Mouse (Mus musculus) MEL (cell line): ENCODE measurements around the gene Fcrl6. TPM values are rescaled to one million over a fixed set of nuclear protein-coding genes. Genes with fewer than 3 reads are reported as not detected.
A peak's percentile ranks its signal among the peaks of the same experiment; 100 is the strongest.

Experiments used
- DNase-seq: peaks from one replicate; pipeline ENCODE4 v3.0.0; 2011; ENCODE audit warnings: low read depth, low spot score
- H3K27ac ChIP-seq: 2 replicates; pipeline ENCODE4 v1.5.1; 2012; ENCODE audit warnings: low read depth, mild to moderate bottlenecking, control low read depth, low read length, moderate library complexity; ENCODE audit not compliant: control insufficient read depth
- H3K27me3 ChIP-seq, 2 experiments: fragments of 150-350 bp in 1 of 2; sonication (generic) in 1 of 2; 2 replicates each; pipeline ENCODE4 v1.6.1; 2012; ENCODE audit warnings: low read length in 2 of 2, mild to moderate bottlenecking in 2 of 2, improper control_type of control experiment in 1 of 2, moderate library complexity in 1 of 2; ENCODE audit not compliant: insufficient read depth in 2 of 2, control insufficient read depth in 1 of 2
- H3K36me3 ChIP-seq, 2 experiments: 2 replicates each; pipeline ENCODE4 v1.6.1; 2012 to 2014; ENCODE audit warnings: low read length in 2 of 2, improper control_type of control experiment in 1 of 2, inconsistent platforms in 1 of 2, mild to moderate bottlenecking in 1 of 2; ENCODE audit not compliant: insufficient read depth in 2 of 2, control insufficient read depth in 1 of 2
- H3K4me1 ChIP-seq, 2 experiments: fragments of 150-350 bp in 1 of 2; sonication (generic) in 1 of 2; 2 replicates each; pipeline ENCODE4 v1.6.1; 2012; ENCODE audit warnings: low read length in 2 of 2, improper control_type of control experiment in 1 of 2, mild to moderate bottlenecking in 1 of 2; ENCODE audit not compliant: insufficient read depth in 2 of 2, control insufficient read depth in 1 of 2
- H3K4me3 ChIP-seq, 2 experiments: fragments of 150-350 bp in 1 of 2; sonication (generic) in 1 of 2; 2 replicates each; pipeline ENCODE4 v1.5.1; 2012; ENCODE audit warnings: low read depth in 2 of 2, low read length in 2 of 2, mild to moderate bottlenecking in 2 of 2, moderate library complexity in 2 of 2, control low read depth in 1 of 2, improper control_type of control experiment in 1 of 2; ENCODE audit not compliant: control insufficient read depth in 1 of 2, insufficient read depth in 1 of 2
- H3K79me2 ChIP-seq: 2 replicates; pipeline ENCODE4 v1.6.1; 2012; ENCODE audit warnings: mild to moderate bottlenecking, low read length, moderate library complexity; ENCODE audit not compliant: control insufficient read depth, poor library complexity, insufficient read depth
- H3K9ac ChIP-seq: 2 replicates; pipeline ENCODE4 v1.6.1; 2012; ENCODE audit warnings: low read depth, mild to moderate bottlenecking, control low read depth, low read length, moderate library complexity; ENCODE audit not compliant: control insufficient read depth, poor library complexity, severe bottlenecking
- H3K9me3 ChIP-seq: fragments of 150-350 bp; sonication (generic); replicated peaks from 2 replicates; pipeline ENCODE4 v1.6.1; 2012; ENCODE audit warnings: mild to moderate bottlenecking, low read length, improper control_type of control experiment, moderate library complexity; ENCODE audit not compliant: insufficient read depth
- BHLHE40 ChIP-seq: IDR thresholded peaks from 2 replicates; pipeline ENCODE4 v1.6.1; 2012; ENCODE audit warnings: low read depth, mild to moderate bottlenecking, inconsistent platforms, low read length, improper control_type of control experiment, borderline replicate concordance
- CHD2 ChIP-seq: IDR thresholded peaks from 2 replicates; pipeline ENCODE4 v1.6.1; 2011; ENCODE audit warnings: low read length, improper control_type of control experiment
- CTCF ChIP-seq, 3 experiments: IDR thresholded peaks in 2 of 3; conservative IDR thresholded peaks in 1 of 3; 2 replicates each; pipeline ENCODE4 v1.5.1; 2011 to 2012; ENCODE audit warnings: low read length in 3 of 3, low read depth in 2 of 3, mild to moderate bottlenecking in 2 of 3, improper control_type of control experiment in 1 of 3, inconsistent platforms in 1 of 3, mixed read lengths in 1 of 3, moderate library complexity in 1 of 3; ENCODE audit not compliant: control insufficient read depth in 1 of 3, insufficient read depth in 1 of 3, poor library complexity in 1 of 3, severe bottlenecking in 1 of 3
- ELF1 ChIP-seq: IDR thresholded peaks from 2 replicates; pipeline ENCODE4 v1.6.1; 2014; ENCODE audit warnings: low read depth, mild to moderate bottlenecking, inconsistent platforms, low read length, improper control_type of control experiment, moderate library complexity
- ETS1 ChIP-seq: IDR thresholded peaks from 2 replicates; pipeline ENCODE4 v1.6.1; 2012; ENCODE audit warnings: low read depth, mild to moderate bottlenecking, inconsistent platforms, low read length, improper control_type of control experiment, moderate library complexity
- GATA1 ChIP-seq: IDR thresholded peaks from 2 replicates; pipeline ENCODE4 v1.6.1; 2011; ENCODE audit warnings: low read depth, low read length, improper control_type of control experiment
- HCFC1 ChIP-seq: IDR thresholded peaks from 2 replicates; pipeline ENCODE4 v1.6.1; 2012; ENCODE audit warnings: low read depth, mild to moderate bottlenecking, inconsistent platforms, low read length, improper control_type of control experiment, moderate library complexity
- JUND ChIP-seq: IDR thresholded peaks from 2 replicates; pipeline ENCODE4 v1.6.1; 2011; ENCODE audit warnings: low read depth, mild to moderate bottlenecking, improper control_type of control experiment, low read length
- KAT2A ChIP-seq: conservative IDR thresholded peaks from 2 replicates; pipeline ENCODE4 v1.6.1; 2012; ENCODE audit warnings: low read depth, low read length, improper control_type of control experiment, inconsistent platforms
- MAX ChIP-seq: IDR thresholded peaks from 2 replicates; pipeline ENCODE4 v1.6.1; 2011; ENCODE audit warnings: low read length, improper control_type of control experiment
- MAZ ChIP-seq: IDR thresholded peaks from 2 replicates; pipeline ENCODE4 v1.6.1; 2012; ENCODE audit warnings: low read depth, mild to moderate bottlenecking, inconsistent platforms, low read length, improper control_type of control experiment
- MEF2A ChIP-seq: IDR thresholded peaks from 2 replicates; pipeline ENCODE4 v1.6.1; 2014; ENCODE audit warnings: low read depth, mild to moderate bottlenecking, inconsistent platforms, low read length, improper control_type of control experiment; ENCODE audit not compliant: poor library complexity, insufficient replicate concordance, severe bottlenecking; ENCODE audit errors: extremely low read depth
- MXI1 ChIP-seq: IDR thresholded peaks from 2 replicates; pipeline ENCODE4 v1.6.1; 2011; ENCODE audit warnings: mild to moderate bottlenecking, low read depth, low read length, improper control_type of control experiment
- MYB ChIP-seq: IDR thresholded peaks from 2 replicates; pipeline ENCODE4 v1.6.1; 2011; ENCODE audit warnings: mild to moderate bottlenecking, low read depth, low read length, improper control_type of control experiment
- MYC ChIP-seq: IDR thresholded peaks from 2 replicates; pipeline ENCODE4 v1.6.1; 2011; ENCODE audit warnings: low read depth, mild to moderate bottlenecking, low read length, improper control_type of control experiment, moderate library complexity
- NRF1 ChIP-seq: IDR thresholded peaks from 2 replicates; pipeline ENCODE4 v1.6.1; 2014; ENCODE audit warnings: low read depth, mild to moderate bottlenecking, inconsistent platforms, low read length, improper control_type of control experiment, moderate library complexity; ENCODE audit not compliant: poor library complexity, insufficient read depth, severe bottlenecking
- POLR2A ChIP-seq, 2 experiments: IDR thresholded peaks; 2 replicates each; pipeline ENCODE4 v1.6.1; 2011 to 2012; ENCODE audit warnings: low read length in 2 of 2, mild to moderate bottlenecking in 2 of 2, control low read depth in 1 of 2, improper control_type of control experiment in 1 of 2, low read depth in 1 of 2, moderate library complexity in 1 of 2; ENCODE audit not compliant: control insufficient read depth in 1 of 2, insufficient read depth in 1 of 2, poor library complexity in 1 of 2
- POLR2AphosphoS5 ChIP-seq: IDR thresholded peaks from 2 replicates; pipeline ENCODE4 v1.6.1; 2012; ENCODE audit warnings: low read depth, borderline replicate concordance, mild to moderate bottlenecking, inconsistent platforms, low read length, moderate library complexity, mixed read lengths
- RAD21 ChIP-seq: IDR thresholded peaks from 2 replicates; pipeline ENCODE4 v1.6.1; 2011; ENCODE audit warnings: mild to moderate bottlenecking, low read depth, low read length, improper control_type of control experiment
- SIN3A ChIP-seq: IDR thresholded peaks from 2 replicates; pipeline ENCODE4 v1.6.1; 2012; ENCODE audit warnings: low read length, improper control_type of control experiment, inconsistent platforms
- SMC3 ChIP-seq: IDR thresholded peaks from 2 replicates; pipeline ENCODE4 v1.6.1; 2011; ENCODE audit warnings: low read depth, low read length, improper control_type of control experiment
- TCF12 ChIP-seq: IDR thresholded peaks from 2 replicates; pipeline ENCODE4 v1.6.1; 2014; ENCODE audit warnings: low read depth, mild to moderate bottlenecking, inconsistent platforms, low read length, improper control_type of control experiment, moderate library complexity
- UBTF ChIP-seq: IDR thresholded peaks from 2 replicates; pipeline ENCODE4 v1.6.1; 2012; ENCODE audit warnings: low read depth, mild to moderate bottlenecking, inconsistent platforms, low read length, improper control_type of control experiment, moderate library complexity, borderline replicate concordance; ENCODE audit not compliant: insufficient read depth
- USF1 ChIP-seq: IDR thresholded peaks from 2 replicates; pipeline ENCODE4 v1.6.1; 2014; ENCODE audit warnings: low read depth, mild to moderate bottlenecking, inconsistent platforms, low read length, improper control_type of control experiment, moderate library complexity
- USF2 ChIP-seq, 2 experiments: IDR thresholded peaks; 2 replicates each; pipeline ENCODE4 v1.6.1; 2011 to 2012; ENCODE audit warnings: improper control_type of control experiment in 2 of 2, low read length in 2 of 2, borderline replicate concordance in 1 of 2, inconsistent platforms in 1 of 2, low read depth in 1 of 2, mild to moderate bottlenecking in 1 of 2; ENCODE audit not compliant: insufficient read depth in 1 of 2
- ZC3H11A ChIP-seq: IDR thresholded peaks from 2 replicates; pipeline ENCODE4 v1.6.1; 2012; ENCODE audit warnings: low read depth, mild to moderate bottlenecking, inconsistent platforms, low read length, improper control_type of control experiment
- ZMIZ1 ChIP-seq: IDR thresholded peaks from 2 replicates; pipeline ENCODE4 v1.6.1; 2012; ENCODE audit warnings: low read depth, mild to moderate bottlenecking, inconsistent platforms, low read length, improper control_type of control experiment, moderate library complexity
- ZNF384 ChIP-seq: IDR thresholded peaks from 2 replicates; pipeline ENCODE4 v1.6.1; 2012; ENCODE audit warnings: low read depth, mild to moderate bottlenecking, inconsistent platforms, low read length, improper control_type of control experiment
- polyA plus RNA-seq, 2 experiments: library from polyadenylated mRNA; stranded (reverse) in 1 of 2; unstranded in 1 of 2; fragments of >175 nt in 1 of 2; fragments of >200 nt in 1 of 2; gene quantifications; 2 replicates each; pipeline versions ENCODE4 v1.2.1 to v1.2.4; 2012; ENCODE audit warnings: low replicate concordance in 2 of 2, low read depth in 1 of 2; ENCODE audit not compliant: insufficient read length in 2 of 2, insufficient read depth in 1 of 2, missing spikeins in 1 of 2
- total RNA-seq: library from RNA; depleted of rRNA; stranded (reverse); fragments of 300-350 nt; gene quantifications from 2 replicates; pipeline ENCODE4 v1.2.3, GENCODE M21; 2012

Fcrl6 gene
- total and polyA plus RNA-seq, 3 experiments = not detected

GRCm38 (mm10) chr1:172634136-172634535 is 31.8 kb upstream of the Fcrl6 start:
- no peak overlapping the region for H3K9ac ChIP-seq
- H3K27ac ChIP-seq = no peak overlapping the region
- no peak for TF ChIP-seq MXI1
- H3K79me2 ChIP-seq = no peaks in the 10 kb centered on the region
- H3K36me3 ChIP-seq = no peaks in the 10 kb centered on the region
- H3K27me3 ChIP-seq = peaks cover 2 to 4% of the 10 kb centered on the region in 2 experiments; a peak in 3 of 4 replicates
- no peak for DNase-seq
- no peaks in the 10 kb centered on the region for H3K9me3 ChIP-seq
- H3K4me3 ChIP-seq = no peak overlapping the region
- H3K4me1 ChIP-seq = no peaks in the 10 kb centered on the region; a peak in 1 of 4 replicates

GRCm38 (mm10) chr1:172632451-172633326 is 30.3 kb upstream of the Fcrl6 start, which contains the start of gene Dusp23:
TSS of gene Dusp23 (minus strand) at chr1:172632962.
- Histone ChIP-seq H3K9me3 (no peaks in the 10 kb centered on the region), H3K36me3 (no peaks in the 10 kb centered on the region), H3K4me3 (peak within 1 kb of the TSS; percentile 89 to 92), H3K9ac (peak within 1 kb of the TSS; percentile 79), H3K4me1 (no peaks in the 10 kb centered on the region; a peak in 1 of 4 replicates), H3K27me3 (peaks cover under 1 to 2% of the 10 kb centered on the region in 2 experiments; a peak in 3 of 4 replicates), H3K79me2 (no peaks in the 10 kb centered on the region), H3K27ac (peak within 1 kb of the TSS; percentile 58)
- DNase-seq = peak; percentile 97
- TF ChIP-seq SMC3 (peak; percentile 91), MYC (0 out of 2 replicates have a peak, but pooled peaks have one; percentile 57), ZNF384 (no peak), TCF12 (peak; percentile 43), CHD2 (no peak), ZC3H11A (peak; percentile 81), UBTF (no peak), KAT2A (peak; percentile 57; the same call in 1 of the 2 replicates), HCFC1 (peak; percentile 84), ELF1 (peak; percentile 73), MXI1 (peak; percentile 72; the same call in 1 of the 2 replicates), POLR2AphosphoS5 (no peak), NRF1 (0 out of 2 replicates have a peak, but pooled peaks have one; percentile 19), GATA1 (no peak), RAD21 (peak; percentile 94), USF1 (0 out of 2 replicates have a peak, but pooled peaks have one; percentile 55), CTCF (IDR thresholded peaks at IDR 0.05 in 2 of 3, conservative IDR thresholded peaks at IDR 0.05 in 1 of 3; ENCODE audit: control insufficient read depth in 1 of 3, insufficient read depth in 1 of 3, low read depth in 2 of 3, low read length in 3 of 3, poor library complexity in 1 of 3, severe bottlenecking in 1 of 3) (peak; percentile 86 to 97 (median 93)), MAZ (peak; percentile 54; the same call in 1 of the 2 replicates), MYB (peak; percentile 84), MAX (peak; percentile 63; the same call in 1 of the 2 replicates), POLR2A (IDR thresholded peaks at IDR 0.05; ENCODE audit: control insufficient read depth in 1 of 2, insufficient read depth in 1 of 2, low read depth in 1 of 2, low read length in 2 of 2, poor library complexity in 1 of 2) (peak; percentile 43 to 47; a peak in 2 of 4 replicates), BHLHE40 (peak; percentile 45), MEF2A (no peak), JUND (no peak), SIN3A (peak; percentile 76), ETS1 (no peak), USF2 (IDR thresholded peaks at IDR 0.05; ENCODE audit: borderline replicate concordance in 1 of 2, insufficient read depth in 1 of 2, low read depth in 1 of 2, low read length in 2 of 2) (no peak), ZMIZ1 (no peak)
